Mouse (Mus musculus): ENCODE measurements around the gene Eefsec.

Eefsec gene

GRCm38 (mm10) chr6:88267068-88267467 is 179.3 kb downstream of the Eefsec start:
- no peak for DNase-seq (ENCODE audit: low read depth in 1 of 2, low spot score in 2 of 2)

- no peak for DNase-seq (ENCODE audit: low read depth in 1 of 2, low spot score in 2 of 2)
These were observed 180.3 kb downstream of the Eefsec start for GRCm38 (mm10) chr6:88266055-88266454.

GRCm38 (mm10) chr6:88265355-88265754 is 181.0 kb downstream of the Eefsec start:
- DNase-seq (ENCODE audit: low read depth in 1 of 2, low spot score in 2 of 2) = no peak

- no peak for DNase-seq (ENCODE audit: low read depth in 1 of 2, low spot score in 2 of 2)
These were observed 184.2 kb downstream of the Eefsec start for GRCm38 (mm10) chr6:88262160-88262559.

GRCm38 (mm10) chr6:88260645-88261044 is 185.7 kb downstream of the Eefsec start:
- no peak for DNase-seq (ENCODE audit: low read depth in 1 of 2, low spot score in 2 of 2)

- DNase-seq (ENCODE audit: low read depth in 1 of 2, low spot score in 2 of 2) = no peak
These were observed 186.7 kb downstream of the Eefsec start for GRCm38 (mm10) chr6:88259621-88260020.

- no peak for DNase-seq (ENCODE audit: low read depth in 1 of 2, low spot score in 2 of 2)
These were observed 190.9 kb downstream of the Eefsec start for GRCm38 (mm10) chr6:88255435-88255834.

GRCm38 (mm10) chr6:88254082-88254481 is 192.3 kb downstream of the Eefsec start:
- DNase-seq (ENCODE audit: low read depth in 1 of 2, low spot score in 2 of 2) = no peak

- DNase-seq (ENCODE audit: low read depth in 1 of 2, low spot score in 2 of 2) = no peak
These were observed 194.4 kb downstream of the Eefsec start for GRCm38 (mm10) chr6:88251798-88252478.

- DNase-seq (ENCODE audit: low read depth in 1 of 2, low spot score in 2 of 2) = no peak
These were observed 194.9 kb downstream of the Eefsec start for GRCm38 (mm10) chr6:88251396-88251795.

GRCm38 (mm10) chr6:88249231-88249630 is 197.1 kb downstream of the Eefsec start:
- no peak for DNase-seq (ENCODE audit: low read depth in 1 of 2, low spot score in 2 of 2)

GRCm38 (mm10) chr6:88242604-88243003 is 203.7 kb downstream of the Eefsec start:
- DNase-seq (ENCODE audit: low read depth in 1 of 2, low spot score in 2 of 2) = no peak

- no peak for DNase-seq (ENCODE audit: low read depth in 1 of 2, low spot score in 2 of 2)
These were observed 209.8 kb downstream of the Eefsec start for GRCm38 (mm10) chr6:88236513-88236912.

GRCm38 (mm10) chr6:88235983-88236382 is 210.4 kb downstream of the Eefsec start:
- DNase-seq (ENCODE audit: low read depth in 1 of 2, low spot score in 2 of 2) = no peak

GRCm38 (mm10) chr6:88235461-88235860 is 210.9 kb downstream of the Eefsec start:
- no peak for DNase-seq (ENCODE audit: low read depth in 1 of 2, low spot score in 2 of 2)

GRCm38 (mm10) chr6:88233996-88234395 is 212.3 kb downstream of the Eefsec start:
- DNase-seq (ENCODE audit: low read depth in 1 of 2, low spot score in 2 of 2) = no peak

- no peak for DNase-seq (ENCODE audit: low read depth in 1 of 2, low spot score in 2 of 2)
These were observed 214.1 kb downstream of the Eefsec start for GRCm38 (mm10) chr6:88232221-88232620.

GRCm38 (mm10) chr6:88231821-88232220 is 214.5 kb downstream of the Eefsec start:
- DNase-seq (ENCODE audit: low read depth in 1 of 2, low spot score in 2 of 2) = no peak

GRCm38 (mm10) chr6:88229221-88229620 is 217.1 kb downstream of the Eefsec start:
- DNase-seq (ENCODE audit: low read depth in 1 of 2, low spot score in 2 of 2) = no peak

- no peak for DNase-seq (ENCODE audit: low read depth in 1 of 2, low spot score in 2 of 2)
These were observed 218.8 kb downstream of the Eefsec start for GRCm38 (mm10) chr6:88227537-88227936.

GRCm38 (mm10) chr6:88226570-88226994 is 219.8 kb downstream of the Eefsec start:
- DNase-seq (ENCODE audit: low read depth in 1 of 2, low spot score in 2 of 2) = no peak

GRCm38 (mm10) chr6:88221968-88222367 is 224.4 kb downstream of the Eefsec start, which contains the start of gene Dnajb8:
Gene Dnajb8, plus strand, starts transcription at chr6:88222268.
- no peak for DNase-seq (ENCODE audit: low read depth in 1 of 2, low spot score in 2 of 2)

GRCm38 (mm10) chr6:88219094-88219493 is 227.2 kb downstream of the Eefsec start:
- no peak for DNase-seq (ENCODE audit: low read depth in 1 of 2, low spot score in 2 of 2)

All from monocyte, adult 2 months (primary cell).